9 mouse cellular contexts compared by ENCODE assay signal in the genomic region with DNA sequence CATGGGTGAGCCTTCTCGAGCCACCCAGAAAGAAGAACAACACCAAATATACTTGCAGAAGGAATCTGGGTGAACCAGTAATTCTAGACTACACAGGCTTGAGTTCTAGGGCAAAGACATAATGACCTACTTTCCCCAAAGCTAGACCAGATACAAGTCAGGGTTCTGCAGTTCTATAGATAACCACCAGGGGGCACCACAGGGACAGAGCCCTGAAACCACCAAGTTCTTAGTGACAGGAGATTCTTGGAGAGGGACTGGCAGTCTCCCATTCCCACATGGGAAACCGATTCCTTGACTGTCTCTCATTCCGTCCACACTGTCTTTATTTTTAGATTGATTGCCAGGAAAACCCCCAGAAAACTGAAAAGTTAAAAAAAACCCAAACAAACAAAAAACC. TPM values are rescaled to one million over a fixed set of nuclear protein-coding genes. Genes with fewer than 3 reads are reported as not detected.
DNase-seq lines count a peak whose midpoint lies in the region; ATAC-seq and TF ChIP-seq lines count a peak whose summit lies in the region.
"Had no signal": no experiment of that assay in that cellular context is flagged by ENCODE, and none has a peak within 500 bp of the region (broad histone marks: within the 10 kb centered on the region; RNA-seq: fewer than 3 reads in every experiment).

No protein-coding gene starts in this region.

- H3K36me3 ChIP-seq in kidney, postnatal 0 days (ENCODE audit: insufficient read depth, low read length): 0 out of 2 replicates have a peak, but pooled peaks cover 4% of the 10 kb centered on the region
- H3K36me3 ChIP-seq in liver, embryonic 13.5 days: no peaks in the 10 kb centered on the region; the same call in 1 of the 2 replicates

- ATAC-seq in kidney, postnatal 0 days (replicated peaks; ENCODE audit: low FRiP score, low read depth): no peak
- no peak for ATAC-seq in liver, embryonic 13.5 days (ENCODE audit: low read depth)

- H3K27me3 ChIP-seq in kidney, postnatal 0 days (ENCODE audit: insufficient read depth, low read length): no peaks in the 10 kb centered on the region
- no peaks in the 10 kb centered on the region for H3K27me3 ChIP-seq in liver, embryonic 13.5 days

- no peaks in the 10 kb centered on the region for H3K9me3 ChIP-seq in kidney, postnatal 0 days (replicated peaks; ENCODE audit: low read length)
- no peaks in the 10 kb centered on the region for H3K9me3 ChIP-seq in liver, embryonic 13.5 days (replicated peaks)

- no peak overlapping the region for H3K9ac ChIP-seq in kidney, postnatal 0 days (ENCODE audit: low read depth, low read length)
- H3K9ac ChIP-seq in liver, embryonic 13.5 days: no peak overlapping the region

- no peak overlapping the region for H3K4me3 ChIP-seq in kidney, postnatal 0 days (replicated peaks; ENCODE audit: low read depth, low read length)
- no peak overlapping the region for H3K4me3 ChIP-seq in liver, embryonic 13.5 days (replicated peaks)

- WGBS in kidney, postnatal 0 days: 6% methylated on average over 3 of the region's 3 CpGs
- WGBS in liver, embryonic 13.5 days (ENCODE audit: insufficient replicate concordance): 16% methylated on average over 3 of the region's 3 CpGs

- no peak overlapping the region for H3K27ac ChIP-seq in kidney, postnatal 0 days
- no peak overlapping the region for H3K27ac ChIP-seq in liver, embryonic 13.5 days

- DNase-seq in A20 (ENCODE audit: low read depth, low spot score): peak; percentile 65
- peak; percentile 75 for DNase-seq in Muller cell, postnatal 12 days (ENCODE audit: inconsistent ontology term)
- DNase-seq in cerebellum, adult 9-11 months: peak; percentile 92
- DNase-seq in gastrocnemius, adult 18-20 months (ENCODE audit: low spot score): peak; percentile 87
- peak; percentile 91 for DNase-seq in kidney, postnatal 0 days (ENCODE audit: low spot score)
- DNase-seq in liver, embryonic 13.5 days: peak; percentile 67
- peak; percentile 95 for DNase-seq in retina, embryonic 14.5 days (ENCODE audit: low spot score)
- peak; percentile 69 to 79 for DNase-seq in thymus, postnatal 36 days

- no peak overlapping the region for H3K4me2 ChIP-seq in kidney, postnatal 0 days (ENCODE audit: low read length)
- no peak overlapping the region for H3K4me2 ChIP-seq in liver, embryonic 13.5 days

- H3K4me1 ChIP-seq in kidney, postnatal 0 days (replicated peaks; ENCODE audit: insufficient read depth, low read length): no peaks in the 10 kb centered on the region
- H3K4me1 ChIP-seq in liver, embryonic 13.5 days (replicated peaks): peaks cover 30% of the 10 kb centered on the region

- TF ChIP-seq CTCF in kidney, postnatal 0 days (IDR thresholded peaks at IDR 0.05; ENCODE audit: low read depth): peak; percentile 97

RNA-seq across cellular contexts. Expression of a gene that starts 40.2 kb away (rescaled TPM):
- total RNA-seq in gastrocnemius, adult 18-20 months (2021): not detected
- polyA plus RNA-seq in kidney, postnatal 0 days (2015; fragmentation: Nextera tagmentation; extraction: Ambion mirVana): 0.41 and 0.46 TPM in 2 replicates
- polyA plus RNA-seq in liver, embryonic 13.5 days (2015; fragmentation: Nextera tagmentation; extraction: Ambion mirVana): 0.03 TPM in 2 replicates
- polyA plus RNA-seq: heart, embryonic 14.5 days had no signal
